Comparison of ENCODE assay signal across 22 mouse cellular contexts in the genomic region with DNA sequence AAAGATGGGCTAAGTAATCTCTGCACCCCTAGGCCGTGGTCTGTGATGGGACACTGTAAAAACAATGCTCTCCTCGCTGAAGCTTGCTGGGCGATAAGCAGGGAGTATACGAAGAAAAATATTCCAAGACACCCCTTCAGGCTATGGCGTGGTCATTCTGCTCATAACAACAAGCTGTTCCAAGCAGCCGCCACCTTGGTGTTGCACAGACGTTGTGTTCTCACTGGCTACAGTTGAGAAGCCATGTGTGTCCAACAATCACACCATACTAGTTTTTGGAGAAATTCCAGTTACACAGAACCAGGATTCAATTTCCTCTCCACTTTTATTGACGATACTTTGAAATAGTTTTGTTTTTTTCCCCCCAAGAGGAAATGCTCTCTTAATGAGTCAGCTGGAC.
"Had no signal": no experiment of that assay in that cellular context is flagged by ENCODE, and none has a peak within 500 bp of the region (broad histone marks: within the 10 kb centered on the region; RNA-seq: fewer than 3 reads in every experiment).

No protein-coding gene starts in this region.

- H3K27ac ChIP-seq: gastrocnemius, adult 2 months; heart, embryonic 10.5 days; hindbrain, embryonic 10.5 days; hindbrain, embryonic 14.5 days; intestine, embryonic 15.5 days; layer of hippocampus, adult 2 months; left cerebral cortex, adult 2 months; limb, embryonic 10.5 days; limb, embryonic 12.5 days; liver, embryonic 12.5 days; liver, embryonic 14.5 days had no signal

- ATAC-seq: hindbrain, embryonic 16.5 days; inflammation-experienced regulatory T-cells, adult 6 months; intestine, embryonic 15.5 days; intestine, postnatal 0 days; liver, embryonic 12.5 days had no signal

- H3K4me3 ChIP-seq: gastrocnemius, adult 2 months; heart, embryonic 10.5 days; heart, embryonic 12.5 days; hindbrain, embryonic 10.5 days; intestine, embryonic 15.5 days; layer of hippocampus, adult 2 months; left cerebral cortex, adult 2 months; limb, embryonic 10.5 days; limb, embryonic 12.5 days; liver, embryonic 12.5 days had no signal

- H3K9me3 ChIP-seq: heart, embryonic 10.5 days; heart, embryonic 12.5 days; hindbrain, embryonic 10.5 days; intestine, embryonic 15.5 days; limb, embryonic 10.5 days; limb, embryonic 12.5 days; liver, embryonic 12.5 days had no signal

- DNase-seq: gastrocnemius, adult 2 months; gastrocnemius, postnatal 10 days; gastrocnemius, postnatal 25 days; heart, adult 18-20 months; heart, postnatal 10 days; heart, postnatal 4 days; kidney, postnatal 10 days; kidney, postnatal 4 days had no signal

- H3K4me2 ChIP-seq: heart, embryonic 12.5 days; hindbrain, embryonic 14.5 days; intestine, embryonic 15.5 days; limb, embryonic 12.5 days; liver, embryonic 12.5 days had no signal

- H3K27me3 ChIP-seq: intestine, embryonic 15.5 days; limb, embryonic 12.5 days had no signal

- H3K9ac ChIP-seq: heart, embryonic 12.5 days; hindbrain, embryonic 14.5 days; intestine, embryonic 15.5 days; limb, embryonic 12.5 days; liver, embryonic 12.5 days; liver, embryonic 14.5 days had no signal

- H3K36me3 ChIP-seq: intestine, embryonic 15.5 days had no signal
